Mouse (Mus musculus) embryonic facial prominence, embryonic 11.5 days (tissue): ENCODE results near the gene Romo1. TPM values are rescaled to one million over a fixed set of nuclear protein-coding genes. Genes with fewer than 3 reads are reported as not detected.
"Not testable (repeated sequence)": the region's sequence is repeated elsewhere in the genome, so short reads cannot be mapped to it uniquely, and the experiment has no call there.

ENCODE experiments used
- ATAC-seq: fragments of 200-750 bp; cut with Nextera tagmentation; replicated peaks from 2 replicates; pipeline ENCODE4 v1.8.0; 2017; ENCODE audit warnings: low read depth; ENCODE audit not compliant: insufficient number of reproducible peaks, low FRiP score, low TSS enrichment
- DNase-seq: peaks from one replicate; pipeline ENCODE4 v3.0.0-alpha.2; 2015; ENCODE audit warnings: low spot score
- H3K27ac ChIP-seq: fragments of 300-500 bp; sonication (generic); replicated peaks from 2 replicates; pipeline ENCODE4 v1.5.1; 2014; ENCODE audit warnings: mild to moderate bottlenecking, low read depth, low read length, control low read depth
- H3K27me3 ChIP-seq: fragments of 300-500 bp; sonication (generic); 2 replicates; pipeline ENCODE4 v1.6.1; 2014; ENCODE audit warnings: mild to moderate bottlenecking, low read length, moderate library complexity, mixed read lengths; ENCODE audit not compliant: control insufficient read depth, insufficient read depth
- H3K36me3 ChIP-seq: fragments of 300-500 bp; sonication (generic); replicated peaks from 2 replicates; pipeline ENCODE4 v1.6.1; 2014; ENCODE audit warnings: low read depth, mild to moderate bottlenecking, low read length, moderate library complexity, mixed read lengths; ENCODE audit not compliant: control insufficient read depth, insufficient read depth
- H3K4me1 ChIP-seq: fragments of 300-500 bp; sonication (generic); 2 replicates; pipeline ENCODE4 v1.6.1; 2014; ENCODE audit warnings: low read length, mixed read lengths; ENCODE audit not compliant: control insufficient read depth, insufficient read depth
- H3K4me2 ChIP-seq: fragments of 300-500 bp; sonication (generic); 2 replicates; pipeline ENCODE4 v1.6.1; 2014; ENCODE audit warnings: low read depth, mild to moderate bottlenecking, control low read depth, low read length, moderate library complexity
- H3K4me3 ChIP-seq: fragments of 300-500 bp; sonication (generic); 2 replicates; pipeline ENCODE4 v1.5.1; 2014; ENCODE audit warnings: low read depth, low read length, control low read depth
- H3K9ac ChIP-seq: fragments of 300-500 bp; sonication (generic); replicated peaks from 2 replicates; pipeline ENCODE4 v1.6.1; 2014; ENCODE audit warnings: mild to moderate bottlenecking, control low read depth, low read length
- H3K9me3 ChIP-seq: fragments of 300-500 bp; sonication (generic); replicated peaks from 2 replicates; pipeline ENCODE4 v1.6.1; 2016; ENCODE audit warnings: mild to moderate bottlenecking, low read length, inconsistent platforms, mixed read lengths; ENCODE audit not compliant: control insufficient read depth
- WGBS: fragments of 180-500 bp; shearing (Covaris S2); extraction: QIAGEN DNeasy Blood & Tissue Kit; methylation state at CpG from one replicate; pipeline ENCODE4 v1.1.7; 2014; 5-methylcytosine and 5-hydroxymethylcytosine counted together
- polyA plus RNA-seq: library from polyadenylated mRNA; unstranded; fragments of >200 nt; fragmentation: Nextera tagmentation; extraction: Ambion mirVana; gene quantifications from 2 replicates; pipeline ENCODE4 v1.2.1, GENCODE M21; 2014

The Romo1 gene
- polyA plus RNA-seq, 1 experiment from 2014 or later = 356 TPM

- peak overlapping the region; percentile 70 for H3K27ac ChIP-seq
- peak overlapping the region; percentile 71 for H3K9ac ChIP-seq
- 19% methylated on average over 8 of the region's 8 CpGs for whole genome bisulfite sequencing
- peak overlapping the region; percentile 75 for H3K4me2 ChIP-seq
- H3K27me3 ChIP-seq = no peaks in the 10 kb centered on the region
- H3K36me3 ChIP-seq = peaks cover 2% of the 10 kb centered on the region
- H3K4me3 ChIP-seq = peak overlapping the region; percentile 84
- DNase-seq (no peak), ATAC-seq (no peak)
- no peaks in the 10 kb centered on the region for H3K9me3 ChIP-seq
- no peaks in the 10 kb centered on the region; the same call in 1 of the 2 replicates for H3K4me1 ChIP-seq
Observed at GRCm38 (mm10) chr2:156180824-156181590, 37.2 kb downstream of the Romo1 start.

DNA sequence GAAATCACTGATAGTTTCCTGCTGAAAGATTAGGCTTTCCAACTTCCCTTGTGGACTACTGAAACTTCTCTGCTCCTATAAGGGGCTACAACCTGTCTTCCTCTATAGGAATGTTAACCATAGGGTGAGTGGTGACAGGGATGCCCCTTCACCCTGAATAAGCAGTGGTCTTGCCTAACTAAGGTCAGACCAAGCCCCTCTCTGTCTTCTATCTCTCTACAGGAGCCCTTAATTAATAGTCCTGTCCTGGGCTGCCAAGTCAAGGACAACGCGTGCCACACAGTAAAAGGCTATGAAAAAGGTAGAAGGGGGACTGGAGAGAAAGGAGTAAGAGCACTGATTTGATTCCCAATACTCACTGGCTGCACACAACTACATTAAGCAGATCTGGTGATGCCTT is 37.8 kb downstream of the Romo1 start:
- peaks cover 2% of the 10 kb centered on the region for H3K36me3 ChIP-seq
- H3K9ac ChIP-seq = no peak overlapping the region
- WGBS = 75% methylated on average over 2 of the region's 2 CpGs
- no peak for DNase-seq
- no peaks in the 10 kb centered on the region; the same call in 1 of the 2 replicates for H3K4me1 ChIP-seq
- H3K27ac ChIP-seq = no peak overlapping the region
- no peaks in the 10 kb centered on the region for H3K9me3 ChIP-seq
- H3K4me3 ChIP-seq = no peak overlapping the region
- no peaks in the 10 kb centered on the region for H3K27me3 ChIP-seq
- no peak overlapping the region for H3K4me2 ChIP-seq
- no peak for ATAC-seq

GRCm38 (mm10) chr2:156189241-156189640 is 45.4 kb downstream of the Romo1 start:
- not testable (repeated sequence) for H3K36me3 ChIP-seq, H3K4me2 ChIP-seq, H3K9me3 ChIP-seq, H3K4me3 ChIP-seq, ATAC-seq, DNase-seq, H3K4me1 ChIP-seq, H3K27me3 ChIP-seq, H3K9ac ChIP-seq, H3K27ac ChIP-seq
- WGBS = 83% methylated on average over 7 of the region's 7 CpGs

DNA sequence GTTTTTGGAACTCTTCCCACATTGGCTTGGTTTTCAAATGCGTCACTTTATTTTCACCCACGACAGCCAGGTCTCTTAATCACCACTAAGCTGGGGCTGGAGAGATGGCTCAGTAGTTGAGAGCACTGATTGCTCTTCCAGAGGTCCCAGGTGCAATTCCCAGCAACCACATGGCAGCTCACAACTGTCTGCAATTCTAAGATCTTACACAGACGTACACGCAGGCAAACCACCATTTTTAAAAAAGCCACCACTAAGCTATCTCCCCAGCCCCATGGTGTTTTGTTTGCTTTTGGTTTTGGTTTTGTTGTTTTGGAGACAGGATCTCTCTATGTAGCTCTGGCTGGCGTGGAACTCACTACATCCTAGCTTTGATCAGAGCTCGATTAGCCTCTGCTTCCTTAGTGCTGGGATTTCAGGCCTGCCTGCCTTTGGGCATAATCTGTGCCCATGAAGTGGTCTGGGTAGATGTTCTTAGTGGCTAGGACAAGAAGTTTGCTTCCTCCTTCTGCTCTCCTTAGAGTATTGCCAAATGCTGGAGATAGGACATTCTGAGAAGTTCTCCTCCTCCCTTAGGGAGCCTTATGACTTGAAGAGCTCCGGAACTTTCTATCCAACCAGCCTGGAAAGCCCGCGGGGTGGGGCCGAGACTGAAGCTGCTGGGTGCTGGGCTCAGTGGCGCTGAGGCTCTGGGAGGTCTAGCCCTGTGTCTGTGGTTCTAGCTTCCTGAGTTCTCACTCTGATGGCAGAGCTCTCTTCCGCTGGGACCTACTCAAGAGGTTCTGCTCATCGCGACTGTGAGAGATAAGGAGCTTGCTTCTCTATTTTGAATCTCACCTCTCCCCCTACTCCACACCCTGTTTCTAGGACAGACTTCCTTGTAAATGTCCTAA is 46.4 kb downstream of the Romo1 start:
- H3K9ac ChIP-seq = no peak overlapping the region
- no peaks in the 10 kb centered on the region for H3K36me3 ChIP-seq
- WGBS = 81% methylated on average over 14 of the region's 14 CpGs
- H3K27ac ChIP-seq = no peak overlapping the region
- H3K4me3 ChIP-seq = no peak overlapping the region
- H3K9me3 ChIP-seq = no peaks in the 10 kb centered on the region
- DNase-seq (no peak), ATAC-seq (no peak)
- no peaks in the 10 kb centered on the region for H3K4me1 ChIP-seq
- H3K4me2 ChIP-seq = no peak overlapping the region
- H3K27me3 ChIP-seq = no peaks in the 10 kb centered on the region

- H3K27me3 ChIP-seq = no peaks in the 10 kb centered on the region
- H3K36me3 ChIP-seq = no peaks in the 10 kb centered on the region
- no peak overlapping the region for H3K27ac ChIP-seq
- H3K4me2 ChIP-seq = no peak overlapping the region
- WGBS = 89% methylated on average over 2 of the region's 2 CpGs
- H3K4me3 ChIP-seq = no peak overlapping the region
- H3K4me1 ChIP-seq = no peaks in the 10 kb centered on the region
- DNase-seq = no peak
- H3K9ac ChIP-seq = no peak overlapping the region
- no peak for ATAC-seq
- H3K9me3 ChIP-seq = no peaks in the 10 kb centered on the region
Observed at GRCm38 (mm10) chr2:156191540-156191939, 47.7 kb downstream of the Romo1 start.

- Histone ChIP-seq H3K9ac (no peak overlapping the region), H3K4me3 (no peak overlapping the region), H3K27ac (no peak overlapping the region), H3K36me3 (no peaks in the 10 kb centered on the region), H3K9me3 (no peaks in the 10 kb centered on the region), H3K27me3 (no peaks in the 10 kb centered on the region), H3K4me1 (no peaks in the 10 kb centered on the region), H3K4me2 (no peak overlapping the region)
- WGBS = 69% methylated on average over 2 of the region's 2 CpGs
- DNase-seq (no peak), ATAC-seq (no peak)
Observed at GRCm38 (mm10) chr2:156192068-156192467, 48.2 kb downstream of the Romo1 start.

- no peak for ATAC-seq
- H3K4me3 ChIP-seq = no peak overlapping the region
- no peaks in the 10 kb centered on the region for H3K9me3 ChIP-seq
- no peaks in the 10 kb centered on the region for H3K4me1 ChIP-seq
- H3K27me3 ChIP-seq = no peaks in the 10 kb centered on the region
- no peak overlapping the region for H3K27ac ChIP-seq
- WGBS = 64% methylated on average over 3 of the region's 3 CpGs
- no peak for DNase-seq
- H3K36me3 ChIP-seq = no peaks in the 10 kb centered on the region
- H3K4me2 ChIP-seq = no peak overlapping the region
- no peak overlapping the region for H3K9ac ChIP-seq
Observed at GRCm38 (mm10) chr2:156193066-156193862, 49.4 kb downstream of the Romo1 start.
